Mouse (Mus musculus): Measurements from ENCODE around the gene Gm21858.
"Not testable (repeated sequence)": the region's sequence is repeated elsewhere in the genome, so short reads cannot be mapped to it uniquely, and the experiment has no call there.

The Gm21858 gene

GRCm38 (mm10) chrY:55731456-55731855 is at the start of gene Gm21858:
TSS of gene Gm21858 (plus strand) at chrY:55731756.
- DNase-seq (ENCODE audit: low read depth, low spot score) = not testable (repeated sequence)
